Mouse (Mus musculus) heart, postnatal 4 days (tissue): ENCODE data around the gene Selenoo. TPM values are rescaled to one million over a fixed set of nuclear protein-coding genes. Genes with fewer than 3 reads are reported as not detected.

Experiments used
- DNase-seq: peaks from one replicate; pipeline ENCODE4 v3.0.0; 2021
- total RNA-seq, 2 experiments: library from RNA; stranded (reverse); gene quantifications; 2 replicates each; pipeline ENCODE4 v1.2.3; 2021

Gene Selenoo
- total RNA-seq, 2 experiments from 2014 or later: 10.0 to 10.2 TPM

GRCm38 (mm10) chr15:89128382-89129350 lies 39.8 kb downstream of the Selenoo start, which contains the start of gene Hdac10:
Gene Hdac10, minus strand, starts transcription at chr15:89128700.
- DNase-seq: peak; percentile 86

DNA sequence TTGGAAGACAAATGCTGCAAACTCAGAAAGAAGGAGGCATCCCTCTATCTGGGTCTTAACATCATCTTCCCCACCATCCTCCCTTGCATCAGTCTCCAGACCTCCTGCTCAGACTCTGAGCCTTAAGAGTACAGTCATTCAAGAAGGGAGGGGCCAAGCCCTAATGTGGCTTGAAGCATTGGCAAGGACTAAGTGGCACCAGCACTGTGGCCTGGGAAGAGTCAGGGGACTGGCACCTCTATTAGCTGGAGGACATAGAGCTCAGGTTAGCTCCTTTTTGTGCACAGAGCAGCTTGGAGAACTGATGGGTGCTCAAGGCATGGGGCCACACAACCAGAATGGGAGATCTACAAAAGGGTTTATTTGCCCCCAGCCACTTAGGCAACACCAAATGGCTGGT lies 41.4 kb downstream of the Selenoo start:
- no peak for DNase-seq

DNA sequence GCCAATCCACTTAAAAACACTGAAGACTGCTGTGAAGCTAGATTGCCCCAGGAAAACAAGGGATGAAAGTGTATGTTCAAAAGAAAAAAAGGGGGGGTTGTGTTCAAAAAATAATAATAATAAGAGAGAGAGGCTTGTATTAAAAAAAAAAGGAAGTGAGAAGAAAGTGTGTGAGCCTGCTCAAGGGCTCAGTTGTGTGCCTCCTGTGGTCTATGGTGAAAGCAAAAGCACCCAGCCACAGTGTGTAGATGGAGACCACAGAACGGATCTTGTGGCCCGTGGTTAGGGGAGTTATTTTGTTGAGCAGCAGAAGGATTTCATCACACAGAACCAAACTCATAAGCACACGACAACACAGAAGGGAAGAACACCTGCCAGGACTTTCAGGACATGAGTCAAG lies 42.4 kb downstream of the Selenoo start:
- DNase-seq: no peak

DNA sequence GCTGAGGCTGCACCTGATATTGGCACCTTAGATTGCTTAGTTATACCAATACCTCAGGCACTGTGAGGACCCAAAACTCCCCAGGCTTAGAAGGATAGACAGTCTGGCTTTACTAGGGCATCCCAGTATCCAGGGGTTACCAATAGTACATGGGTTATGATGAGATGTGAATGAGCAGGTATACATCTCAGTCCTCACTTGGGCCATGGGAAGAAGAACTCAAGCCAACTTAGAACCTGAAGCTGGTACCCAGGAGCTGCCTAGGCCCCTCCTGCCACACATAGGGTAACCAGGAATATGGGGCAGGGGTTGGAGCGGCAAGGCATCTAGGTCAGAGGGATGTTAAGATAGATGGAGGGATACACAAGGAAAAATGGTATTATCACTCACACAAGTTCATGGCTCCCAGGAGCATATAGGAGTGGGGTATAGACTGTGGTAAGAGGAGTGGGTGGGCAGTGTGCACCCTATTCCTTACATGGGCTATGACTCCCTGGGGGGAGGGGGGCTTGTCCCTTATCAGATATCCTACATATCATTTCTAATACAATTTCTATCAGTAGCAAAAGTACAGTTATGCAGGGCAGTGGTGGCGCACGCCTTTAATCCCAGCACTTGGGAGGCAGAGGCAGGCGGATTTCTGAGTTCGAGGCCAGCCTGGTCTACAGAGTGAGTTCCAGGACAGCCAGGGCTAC lies 47.7 kb downstream of the Selenoo start:
- no peak for DNase-seq

- DNase-seq: peak; percentile 39
Observed at GRCm38 (mm10) chr15:89137378-89138045, 48.6 kb downstream of the Selenoo start.

DNA sequence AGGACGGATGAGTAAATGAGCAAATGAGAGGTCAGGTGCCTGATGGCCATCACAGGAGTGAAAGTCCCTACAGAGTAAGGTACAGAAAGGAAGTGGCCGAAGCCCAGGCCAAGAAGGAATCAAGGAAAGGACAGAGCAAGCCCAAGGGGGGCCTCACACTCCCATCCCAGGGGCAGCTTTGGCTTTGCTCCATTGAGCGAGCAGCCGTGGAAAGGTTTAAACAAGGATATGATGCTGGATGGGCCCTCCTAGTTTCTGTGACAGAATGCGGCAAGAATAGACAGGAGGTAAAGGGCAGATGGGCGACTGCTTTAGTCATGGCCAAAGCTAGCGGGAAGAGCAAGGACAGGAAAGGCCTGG lies 49.1 kb downstream of the Selenoo start:
- DNase-seq: no peak

DNA sequence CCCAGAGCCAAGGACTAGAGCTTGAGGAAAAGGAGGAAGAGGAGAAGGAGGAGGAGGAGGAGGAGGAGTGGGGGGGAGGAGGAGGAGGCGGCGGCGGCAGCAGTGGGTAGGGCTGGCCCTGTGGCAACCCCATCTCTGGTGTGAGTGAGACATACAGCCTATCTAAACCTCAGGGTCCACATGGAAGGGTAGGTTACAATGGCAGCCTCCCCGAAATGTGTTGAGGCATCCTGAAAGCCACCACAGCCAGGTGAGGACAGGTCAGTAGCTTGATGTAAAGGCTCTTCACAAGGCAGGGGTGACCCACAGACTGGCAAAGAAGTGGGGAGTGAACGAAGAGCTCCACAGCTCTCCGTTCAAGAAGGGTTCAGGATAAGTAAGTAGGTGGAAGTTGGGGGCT lies 49.6 kb downstream of the Selenoo start:
- DNase-seq: no peak

GRCm38 (mm10) chr15:89140048-89140658 lies 51.3 kb downstream of the Selenoo start:
- DNase-seq: peak; percentile 57

DNA sequence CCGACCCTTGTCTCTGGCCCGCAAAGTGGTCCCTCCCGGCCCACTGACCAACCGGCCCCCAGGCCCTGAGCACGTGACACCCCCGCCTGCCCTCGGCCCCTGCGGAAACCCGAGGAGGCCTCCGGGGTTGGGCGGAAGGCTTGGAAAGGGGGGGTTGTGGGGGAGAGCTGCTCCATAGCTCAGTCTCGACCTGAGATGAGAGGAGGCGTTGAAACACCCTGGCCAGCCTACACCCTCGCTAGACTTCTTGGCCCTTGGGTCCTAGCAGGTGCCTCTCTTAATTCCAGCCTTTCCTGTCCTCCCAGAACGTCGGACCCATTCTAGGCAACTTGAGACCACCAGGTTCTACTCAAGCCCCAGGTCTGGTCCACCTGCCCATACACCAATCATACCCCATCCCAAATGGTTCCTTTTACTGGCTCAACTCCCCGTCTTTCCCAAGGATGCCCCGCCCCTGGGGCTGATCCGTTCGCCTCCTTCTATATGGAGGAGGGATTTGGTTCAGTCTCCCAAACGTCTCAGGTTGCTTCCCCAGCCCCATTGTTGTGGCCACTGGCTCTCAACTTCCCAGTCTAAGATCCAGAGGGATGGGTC lies 51.9 kb downstream of the Selenoo start, which contains the start of gene Mapk12:
TSS of gene Mapk12 (minus strand) at position 45 of the 594 bp plus-strand sequence.
- peak; percentile 74 for DNase-seq

DNA sequence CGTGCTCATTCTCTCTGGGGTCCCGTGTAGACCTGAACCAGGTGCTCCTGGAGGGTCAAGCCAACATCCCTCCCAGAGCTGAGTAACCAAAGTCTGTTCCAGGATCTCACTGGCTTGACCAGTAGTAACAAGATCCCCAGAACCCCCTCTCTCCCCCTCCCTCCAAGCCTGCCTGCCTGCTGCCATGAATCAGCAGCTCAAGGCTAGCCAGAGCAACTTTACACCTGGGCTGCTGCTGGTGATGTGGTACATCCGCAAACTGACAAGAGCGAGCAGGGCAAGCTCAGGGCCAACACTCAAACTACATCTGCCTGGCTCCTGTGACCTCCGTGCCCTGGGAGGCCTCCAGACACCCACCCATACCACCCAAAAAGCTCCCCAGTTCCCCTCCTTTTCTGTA lies 52.6 kb downstream of the Selenoo start:
- no peak for DNase-seq

DNA sequence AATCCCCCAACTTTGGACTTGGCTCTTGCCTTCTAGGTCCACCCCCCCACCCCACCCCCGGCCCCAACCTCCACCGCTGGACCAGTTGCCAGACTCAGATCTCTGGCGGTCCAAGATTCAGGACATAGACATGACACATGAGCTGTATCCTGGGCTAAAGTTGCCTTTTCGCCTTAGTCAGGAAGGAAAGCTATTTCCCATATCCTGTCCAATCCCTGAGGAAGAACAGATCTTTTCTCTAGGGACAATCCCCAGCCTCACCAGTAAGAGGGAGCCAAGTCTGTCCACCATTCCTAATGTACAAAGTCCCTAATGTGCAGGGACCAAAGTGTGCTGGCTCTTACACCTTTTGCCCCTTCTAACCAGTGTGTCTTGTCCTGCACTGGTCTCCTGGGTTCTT lies 53.0 kb downstream of the Selenoo start:
- DNase-seq: no peak

DNA sequence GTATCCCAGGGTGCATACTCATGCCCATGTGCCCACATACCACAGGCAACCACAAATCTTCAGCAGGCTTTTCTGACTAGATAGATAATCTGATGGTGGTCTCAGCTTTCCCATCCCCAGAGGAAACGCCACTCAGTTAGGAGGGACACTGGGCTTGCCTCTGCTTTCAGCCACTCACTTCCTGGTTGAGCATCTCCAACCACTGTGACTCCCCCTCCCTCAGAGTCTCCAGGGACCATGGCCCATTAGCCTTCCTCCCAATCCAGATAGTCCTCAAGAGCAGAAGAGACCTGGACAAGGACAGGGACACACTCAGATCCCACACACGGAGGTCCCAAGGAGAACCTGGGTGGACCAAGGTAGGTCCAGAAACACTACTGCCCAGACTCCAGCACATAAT lies 54.2 kb downstream of the Selenoo start:
- no peak for DNase-seq

DNA sequence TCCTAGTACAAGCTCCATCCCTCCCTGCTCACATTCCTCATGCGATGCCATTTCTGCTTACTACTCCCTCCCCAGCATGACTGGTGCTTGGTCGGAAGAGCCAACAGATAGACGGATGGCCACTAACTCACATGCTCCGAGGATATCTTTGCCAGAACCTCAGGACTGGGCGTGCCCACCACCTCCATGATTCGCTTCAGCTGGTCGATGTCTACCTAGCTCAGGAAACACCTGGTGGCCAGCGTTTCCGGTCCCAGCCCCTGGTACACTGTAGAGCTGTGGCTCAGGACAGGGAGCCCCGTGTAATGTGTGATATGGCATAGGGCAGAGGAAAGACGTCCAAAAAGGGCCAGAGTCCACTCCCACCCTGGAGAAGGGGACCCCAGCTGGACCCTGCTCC lies 56.1 kb downstream of the Selenoo start:
- DNase-seq: no peak

GRCm38 (mm10) chr15:89145813-89146350 lies 57.0 kb downstream of the Selenoo start:
- DNase-seq: no peak

DNA sequence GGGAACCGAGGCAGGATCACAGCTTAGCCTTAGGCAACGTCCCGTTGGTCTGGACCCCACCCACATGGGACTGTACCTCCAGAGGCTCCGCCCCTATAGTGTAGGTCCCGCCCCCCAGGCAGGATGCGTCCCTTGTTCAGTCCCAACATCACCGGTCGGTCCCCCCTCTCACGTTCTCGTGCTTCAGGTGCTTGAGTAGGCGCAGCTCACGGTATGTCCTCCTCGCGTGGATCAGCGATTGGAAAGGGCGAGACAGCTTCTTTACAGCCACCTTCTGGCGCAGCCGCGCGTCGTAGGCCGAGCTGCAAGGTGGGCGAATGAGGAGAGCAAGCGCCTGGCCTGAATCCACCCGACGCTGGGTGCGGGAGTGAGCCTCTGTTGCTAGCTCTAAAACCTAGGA lies 57.7 kb downstream of the Selenoo start:
- peak; percentile 46 for DNase-seq

- no peak for DNase-seq
Observed at GRCm38 (mm10) chr15:89147024-89147423, 58.1 kb downstream of the Selenoo start.

DNA sequence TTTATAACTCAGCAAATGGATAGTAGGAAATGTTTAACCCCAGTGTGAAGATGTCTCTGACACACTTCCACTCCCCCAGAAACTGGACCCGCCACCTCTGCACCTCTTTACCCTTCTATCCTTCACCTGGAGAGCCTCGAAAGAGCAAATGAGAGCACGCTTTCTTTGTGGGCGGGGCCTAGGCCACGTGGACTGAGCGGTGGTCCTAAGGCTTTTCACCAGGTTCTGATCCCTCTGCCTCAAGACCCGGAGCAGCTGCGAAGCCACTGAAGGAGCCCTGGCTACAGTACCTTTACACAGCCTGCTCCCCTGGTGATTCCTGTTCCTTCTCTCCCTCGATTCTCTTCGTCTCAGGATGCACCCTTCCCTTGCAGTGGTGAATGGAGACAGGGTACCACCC lies 58.6 kb downstream of the Selenoo start:
- no peak for DNase-seq

- no peak for DNase-seq
Observed at GRCm38 (mm10) chr15:89147895-89148294, 59.0 kb downstream of the Selenoo start.

- DNase-seq: no peak
Observed at GRCm38 (mm10) chr15:89148496-89149270, 59.8 kb downstream of the Selenoo start.

DNA sequence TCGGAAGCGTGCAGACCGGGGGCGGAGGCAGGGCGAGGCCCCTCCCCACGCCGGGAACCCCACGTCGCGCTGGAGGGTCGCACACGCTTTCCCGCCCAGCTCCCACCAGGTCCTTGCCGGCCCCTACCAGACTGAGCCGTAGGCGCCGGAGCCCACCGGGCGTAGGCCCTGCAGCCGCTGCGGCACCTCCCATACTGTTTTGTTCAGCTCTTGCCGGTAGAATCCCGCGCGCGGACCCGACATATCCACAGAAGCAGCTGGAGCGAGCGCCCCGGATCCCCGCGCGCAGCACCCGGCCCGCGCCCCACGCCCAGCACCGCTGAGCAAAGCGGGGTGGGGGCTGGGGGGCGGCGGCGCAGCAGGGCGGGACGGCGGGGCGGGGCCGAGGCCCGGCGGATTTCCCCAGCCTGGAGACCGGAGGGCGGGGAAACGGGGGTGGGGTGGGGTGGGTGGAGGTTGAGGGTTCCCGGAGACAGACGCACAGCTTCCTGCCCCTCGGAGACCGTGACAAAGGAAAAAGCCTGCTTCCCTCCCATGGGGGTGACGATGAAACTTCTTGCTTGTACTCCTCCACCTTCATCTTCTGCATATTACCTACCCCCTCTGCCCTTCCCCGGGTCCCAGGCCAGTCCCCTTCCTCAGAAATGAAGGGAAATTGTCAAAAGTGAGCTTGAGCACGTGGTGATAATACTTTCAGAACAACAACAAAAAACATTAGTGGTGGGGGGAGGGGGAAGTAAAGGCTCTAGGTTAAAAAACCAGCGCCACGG lies 60.6 kb downstream of the Selenoo start, which contains the start of gene Mapk11:
TSS of gene Mapk11 (minus strand) at position 358 of the 770 bp plus-strand sequence.
- peak; percentile 46 for DNase-seq
